Comparison of ENCODE assay signal across 19 mouse cellular contexts in the genomic region with DNA sequence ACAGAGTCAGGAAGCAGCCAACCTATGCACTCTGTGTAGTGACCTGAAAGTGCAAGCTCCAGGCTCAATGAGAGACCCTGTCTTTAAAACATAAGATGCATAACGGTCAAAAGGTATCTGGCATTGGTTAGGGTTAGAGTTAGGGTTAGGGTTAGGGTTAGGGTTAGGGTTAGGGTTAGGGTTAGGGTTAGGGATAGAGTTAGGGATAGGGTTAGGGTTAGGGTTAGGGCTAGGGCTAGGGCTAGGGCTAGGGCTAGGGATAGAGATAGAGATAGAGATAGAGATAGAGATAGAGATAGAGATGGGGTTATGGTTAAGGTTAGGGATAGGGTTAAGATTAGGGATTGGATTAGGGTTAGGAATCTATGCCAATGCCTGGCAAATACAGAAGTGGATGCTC.
"Had no signal": no experiment of that assay in that cellular context is flagged by ENCODE, and none has a peak within 500 bp of the region (broad histone marks: within the 10 kb centered on the region; RNA-seq: fewer than 3 reads in every experiment).

No protein-coding gene starts in this region.

- H3K4me1 ChIP-seq: limb, embryonic 12.5 days; limb, embryonic 15.5 days; liver, embryonic 12.5 days; liver, embryonic 15.5 days; lung, embryonic 15.5 days; megakaryocyte, embryonic 14.5 days; midbrain, embryonic 10.5 days; midbrain, embryonic 13.5 days; neural tube, embryonic 13.5 days had no signal

- DNase-seq: kidney, adult 11 months; kidney, adult 9 months; kidney, postnatal 14 days; kidney, postnatal 4 days; lung, postnatal 10 days; lung, postnatal 36 days; thymus, adult 18-20 months; thymus, postnatal 36 days had no signal

- H3K4me3 ChIP-seq: limb, embryonic 12.5 days; limb, embryonic 15.5 days; liver, embryonic 12.5 days; liver, embryonic 15.5 days; lung, embryonic 15.5 days; megakaryocyte, embryonic 14.5 days; midbrain, embryonic 10.5 days; midbrain, embryonic 13.5 days; myocyte; neural tube, embryonic 13.5 days had no signal

- H3K27me3 ChIP-seq: limb, embryonic 12.5 days; limb, embryonic 15.5 days; liver, embryonic 12.5 days; liver, embryonic 15.5 days; lung, embryonic 15.5 days; megakaryocyte, embryonic 14.5 days; midbrain, embryonic 13.5 days; neural tube, embryonic 13.5 days had no signal

- H3K4me2 ChIP-seq: limb, embryonic 12.5 days; limb, embryonic 15.5 days; liver, embryonic 12.5 days; liver, embryonic 15.5 days; lung, embryonic 15.5 days; midbrain, embryonic 13.5 days; neural tube, embryonic 13.5 days had no signal

- ATAC-seq: liver, embryonic 12.5 days; midbrain, embryonic 13.5 days; midbrain, embryonic 16.5 days had no signal

- H3K9ac ChIP-seq: limb, embryonic 12.5 days; limb, embryonic 15.5 days; liver, embryonic 12.5 days; liver, embryonic 15.5 days; lung, embryonic 15.5 days; midbrain, embryonic 13.5 days; neural tube, embryonic 13.5 days had no signal

- H3K36me3 ChIP-seq: limb, embryonic 12.5 days; limb, embryonic 15.5 days; liver, embryonic 12.5 days; liver, embryonic 15.5 days; lung, embryonic 15.5 days; midbrain, embryonic 10.5 days; midbrain, embryonic 13.5 days; neural tube, embryonic 13.5 days had no signal

- H3K27ac ChIP-seq: limb, embryonic 12.5 days; limb, embryonic 15.5 days; liver, embryonic 12.5 days; liver, embryonic 15.5 days; lung, embryonic 15.5 days; midbrain, embryonic 10.5 days; midbrain, embryonic 13.5 days; neural tube, embryonic 13.5 days had no signal

- H3K9me3 ChIP-seq: limb, embryonic 12.5 days; limb, embryonic 15.5 days; liver, embryonic 12.5 days; liver, embryonic 15.5 days; lung, embryonic 15.5 days; midbrain, embryonic 10.5 days; midbrain, embryonic 13.5 days; neural tube, embryonic 13.5 days had no signal
